Mouse (Mus musculus) lung, postnatal 0 days (tissue): ENCODE results near the gene Zfp871.
"Not testable (repeated sequence)": the region's sequence is repeated elsewhere in the genome, so short reads cannot be mapped to it uniquely, and the experiment has no call there.

Source experiments
- CTCF ChIP-seq: IDR thresholded peaks from 2 replicates; pipeline ENCODE4 v1.5.1; 2016; ENCODE audit warnings: antibody characterized with exemption, mild to moderate bottlenecking
- EP300 ChIP-seq: IDR thresholded peaks from 2 replicates; pipeline ENCODE4 v1.6.1; 2016; ENCODE audit warnings: antibody characterized with exemption, mild to moderate bottlenecking, control low read depth

GRCm38 (mm10) chr17:32726360-32726759 lies 61.7 kb downstream of the Zfp871 start:
- TF ChIP-seq EP300, CTCF: not testable (repeated sequence)
